Mouse (Mus musculus): ENCODE data around the gene Lonrf2.

GRCm38 (mm10) chr1:38869398-38870195 lies 33.1 kb upstream of the Lonrf2 start:
- TF ChIP-seq POLR2A (IDR thresholded peaks at IDR 0.05; ENCODE audit: control insufficient read depth, low read depth, low read length) (no peak), CTCF (IDR thresholded peaks at IDR 0.05; ENCODE audit: control insufficient read depth, insufficient read depth, insufficient replicate concordance, low read depth, low read length) (no peak)

Measured in testis, adult 2 months (tissue).